Mouse (Mus musculus) thymus, postnatal 0 days (tissue): ENCODE data around the gene Fam161b. TPM values are rescaled to one million over a fixed set of nuclear protein-coding genes. Genes with fewer than 3 reads are reported as not detected.
A peak's percentile ranks its signal among the peaks of the same experiment; 100 is the strongest.
"Not testable (repeated sequence)": the region's sequence is repeated elsewhere in the genome, so short reads cannot be mapped to it uniquely, and the experiment has no call there.

ENCODE experiments used
- DNase-seq: peaks from one replicate; pipeline ENCODE4 v3.0.0-alpha.2; 2015; ENCODE audit warnings: low spot score
- polyA plus RNA-seq: library from polyadenylated mRNA; unstranded; fragments of >200 nt; fragmentation: Nextera tagmentation; extraction: Ambion mirVana; gene quantifications from 2 replicates; pipeline ENCODE4 v1.2.1, GENCODE M21; 2015

The Fam161b gene
- polyA plus RNA-seq, 1 experiment from 2014 or later = 1.2 TPM

DNA sequence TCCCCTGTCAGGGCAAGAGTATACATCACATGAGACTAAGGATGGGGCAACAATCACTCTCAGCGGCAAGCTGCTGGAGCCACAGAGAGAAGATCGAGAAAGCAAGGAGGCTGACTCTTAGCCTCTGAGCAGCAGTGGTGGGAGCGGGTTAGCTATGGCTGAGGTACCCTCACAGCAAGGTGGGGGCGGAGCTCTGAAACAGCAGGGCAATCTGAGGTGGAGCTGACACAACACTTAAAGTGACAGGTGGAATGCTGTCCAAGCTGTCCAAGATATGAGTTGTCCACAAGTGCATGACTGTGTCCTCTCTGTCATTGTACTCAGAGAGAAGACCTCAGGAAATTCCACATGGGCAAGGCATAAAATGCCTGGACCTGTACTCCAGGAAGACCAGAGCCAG lies 20.7 kb upstream of the Fam161b start:
- DNase-seq = no peak

GRCm38 (mm10) chr12:84373831-84374481 lies 12.3 kb upstream of the Fam161b start:
- DNase-seq = no peak

GRCm38 (mm10) chr12:84371647-84372046 lies 10.0 kb upstream of the Fam161b start:
- DNase-seq = no peak

DNA sequence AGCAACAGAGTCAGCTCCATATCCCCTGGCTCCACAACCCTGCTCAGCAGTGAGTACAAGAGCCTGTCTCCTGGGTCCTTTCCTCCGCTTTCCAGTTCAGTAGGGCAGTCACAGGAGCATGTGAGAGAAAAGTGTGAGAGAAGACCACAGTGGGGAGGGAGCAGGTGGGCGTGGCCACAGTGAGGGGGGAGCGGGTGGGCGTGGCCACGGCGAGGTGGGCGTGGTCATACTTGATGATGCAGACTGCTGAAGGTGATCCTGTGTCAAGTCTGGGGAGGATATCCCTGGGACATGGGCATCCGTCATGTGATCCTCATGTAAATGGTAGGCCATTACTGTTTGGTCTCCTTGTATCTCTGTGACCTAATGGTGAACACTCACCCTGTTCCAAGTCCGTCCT lies 5.3 kb upstream of the Fam161b start:
- no peak for DNase-seq

GRCm38 (mm10) chr12:84365137-84365536 lies 3.5 kb upstream of the Fam161b start:
- DNase-seq = no peak

- no peak for DNase-seq
Observed at GRCm38 (mm10) chr12:84364291-84364690, 2.7 kb upstream of the Fam161b start.

DNA sequence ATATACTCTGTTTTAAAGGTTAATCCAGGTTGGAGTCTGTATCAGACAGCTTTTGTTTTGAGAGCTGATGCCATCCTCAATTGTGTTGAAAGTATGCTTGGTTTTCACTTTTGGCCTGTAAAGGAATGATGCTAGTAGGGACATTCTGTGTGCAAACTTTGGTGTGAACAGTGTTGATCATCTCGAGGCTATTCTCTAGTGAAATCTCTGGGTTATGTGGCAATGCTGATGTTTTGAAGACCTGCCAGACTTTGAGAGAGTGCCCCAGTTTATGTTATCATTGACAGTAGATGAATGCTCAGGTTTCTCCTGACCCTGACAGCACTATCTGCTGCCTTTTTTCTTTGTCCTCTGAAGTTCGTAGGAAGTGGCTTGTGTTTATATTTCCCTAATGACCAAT lies 1.2 kb upstream of the Fam161b start:
- DNase-seq = no peak

- not testable (repeated sequence) for DNase-seq
Observed at GRCm38 (mm10) chr12:84358699-84359098, 2.9 kb downstream of the Fam161b start.

GRCm38 (mm10) chr12:84347192-84347591 lies 14.4 kb downstream of the Fam161b start:
- DNase-seq = no peak

GRCm38 (mm10) chr12:84336963-84337625 lies 24.5 kb downstream of the Fam161b start:
- no peak for DNase-seq

DNA sequence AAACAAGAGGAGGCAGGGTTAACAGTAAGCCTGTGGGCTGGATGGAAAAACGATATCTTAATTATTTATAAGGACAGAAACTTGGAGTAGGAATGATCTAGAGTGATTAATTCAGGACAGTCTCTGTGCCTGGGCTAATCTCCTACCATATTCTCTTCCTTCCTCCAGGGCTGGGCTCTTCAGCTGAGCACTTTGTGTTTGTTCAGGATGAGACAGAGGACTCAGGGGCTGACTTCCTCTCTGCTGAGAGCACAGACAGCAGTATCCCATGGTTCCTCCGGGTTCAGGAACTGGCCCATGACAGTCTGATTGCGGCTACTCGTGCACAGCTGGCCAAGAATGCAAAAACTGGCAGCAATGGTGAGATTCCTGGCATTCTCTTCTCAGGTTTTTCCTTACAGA lies 34.5 kb downstream of the Fam161b start:
- DNase-seq = no peak

- DNase-seq = peak; percentile 85
Observed at GRCm38 (mm10) chr12:84316721-84317621, 44.7 kb downstream of the Fam161b start, which contains the start of gene Zfp410. Gene Zfp410 (plus strand): TSS chr12:84316852.

DNA sequence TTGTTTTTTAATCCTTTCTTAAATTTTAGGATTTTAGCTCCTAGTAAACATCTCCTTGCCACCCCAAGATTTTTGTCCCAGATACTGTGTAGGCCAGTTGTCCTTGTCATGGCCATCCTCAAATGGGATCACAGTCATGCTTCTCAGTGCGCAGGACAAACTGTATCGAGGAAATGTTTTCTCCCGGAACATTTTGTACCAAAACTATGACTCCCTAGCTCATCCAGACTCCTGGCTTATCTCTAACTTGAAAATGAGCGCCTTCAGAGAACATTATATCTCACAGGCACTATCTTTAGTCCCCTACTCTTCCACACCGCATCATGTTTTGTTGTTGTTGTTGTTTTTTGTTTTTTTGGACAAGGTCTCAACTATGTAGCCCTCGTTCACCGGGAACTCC lies 45.6 kb downstream of the Fam161b start:
- DNase-seq = no peak

DNA sequence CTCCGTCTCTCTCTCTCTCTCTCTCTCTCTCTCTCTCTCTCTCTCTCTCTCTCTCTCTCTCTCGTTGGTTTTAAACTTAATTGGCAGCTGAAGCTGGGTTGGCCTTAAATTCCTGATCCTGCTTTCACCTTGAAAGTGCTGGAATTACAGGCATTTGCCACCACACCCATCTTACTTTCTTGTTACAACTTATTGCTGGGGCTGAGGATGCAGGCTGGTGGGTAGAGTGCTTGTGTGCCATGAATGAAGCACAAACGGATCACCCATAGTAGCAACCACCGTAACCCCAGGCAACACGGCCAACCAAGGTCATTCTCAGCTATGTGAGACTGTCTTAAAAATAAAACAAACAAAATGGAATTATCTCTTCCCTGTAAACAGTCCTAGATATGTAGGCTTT lies 50.3 kb downstream of the Fam161b start:
- no peak for DNase-seq

- DNase-seq = no peak
Observed at GRCm38 (mm10) chr12:84304554-84304953, 57.1 kb downstream of the Fam161b start.

GRCm38 (mm10) chr12:84304101-84304500 lies 57.5 kb downstream of the Fam161b start:
- no peak for DNase-seq

DNA sequence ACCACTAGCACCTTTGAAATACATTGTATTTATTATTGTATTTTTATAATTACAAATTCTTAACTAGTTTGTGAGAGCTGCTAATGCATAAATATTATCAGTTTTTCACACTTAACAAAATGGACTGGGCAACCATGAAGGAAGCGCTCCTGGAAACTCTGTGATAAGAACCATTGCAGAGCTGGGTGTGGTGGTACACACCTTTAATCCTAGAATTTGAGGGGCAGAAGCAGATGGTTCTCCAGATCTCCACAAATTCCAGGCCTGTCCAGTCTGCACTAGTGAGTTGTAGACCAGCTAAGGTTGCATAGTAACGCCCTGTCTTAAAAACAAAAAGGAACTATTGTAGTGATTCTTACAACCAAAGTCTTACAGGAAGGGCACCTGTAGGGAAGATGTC lies 62.4 kb downstream of the Fam161b start:
- no peak for DNase-seq

- no peak for DNase-seq
Observed at GRCm38 (mm10) chr12:84297851-84298250, 63.8 kb downstream of the Fam161b start.
